Mouse (Mus musculus): ENCODE measurements around the gene Kank1. TPM values are rescaled to one million over a fixed set of nuclear protein-coding genes. Genes with fewer than 3 reads are reported as not detected.

The Kank1 gene
- polyA plus RNA-seq, 1 experiment from 2014 or later, result 12.2 TPM

- DNase-seq (ENCODE audit: low spot score) (no peak), ATAC-seq (ENCODE audit: low FRiP score) (no peak)
- Histone ChIP-seq H3K4me1 (replicated peaks; ENCODE audit: control insufficient read depth, insufficient read depth, low read length) (no peaks in the 10 kb centered on the region), H3K4me2 (replicated peaks) (no peak overlapping the region), H3K36me3 (replicated peaks; ENCODE audit: control insufficient read depth, insufficient read depth) (no peaks in the 10 kb centered on the region), H3K4me3 (replicated peaks; ENCODE audit: low read length) (no peak overlapping the region), H3K27me3 (ENCODE audit: control insufficient read depth, insufficient read depth, low read length) (no peaks in the 10 kb centered on the region), H3K27ac (no peak overlapping the region), H3K9ac (no peak overlapping the region), H3K9me3 (ENCODE audit: control insufficient read depth, low read length) (no peaks in the 10 kb centered on the region)
- 93% methylated on average over 14 of the region's 14 CpGs for whole genome bisulfite sequencing
These were observed 11.2 kb downstream of the Kank1 start for GRCm38 (mm10) chr19:25247858-25248552.

- H3K36me3 ChIP-seq (replicated peaks; ENCODE audit: control insufficient read depth, insufficient read depth), result no peaks in the 10 kb centered on the region
- H3K4me3 ChIP-seq (replicated peaks; ENCODE audit: low read length), result no peak overlapping the region
- H3K27ac ChIP-seq, result no peak overlapping the region
- 27% methylated on average over 13 of the region's 13 CpGs for WGBS
- H3K27me3 ChIP-seq (ENCODE audit: control insufficient read depth, insufficient read depth, low read length), result no peaks in the 10 kb centered on the region
- H3K9me3 ChIP-seq (ENCODE audit: control insufficient read depth, low read length), result no peaks in the 10 kb centered on the region
- DNase-seq (ENCODE audit: low spot score) (no peak), ATAC-seq (ENCODE audit: low FRiP score) (no peak)
- no peak overlapping the region for H3K9ac ChIP-seq
- H3K4me1 ChIP-seq (replicated peaks; ENCODE audit: control insufficient read depth, insufficient read depth, low read length), result no peaks in the 10 kb centered on the region
- no peak overlapping the region; the same call in 1 of the 2 replicates for H3K4me2 ChIP-seq (replicated peaks)
These were observed 12.5 kb downstream of the Kank1 start for GRCm38 (mm10) chr19:25249230-25249629.

- 82% methylated on average over 3 of the region's 3 CpGs for WGBS
- no peak overlapping the region for H3K27ac ChIP-seq
- no peaks in the 10 kb centered on the region for H3K4me1 ChIP-seq (replicated peaks; ENCODE audit: control insufficient read depth, insufficient read depth, low read length)
- H3K9me3 ChIP-seq (ENCODE audit: control insufficient read depth, low read length), result no peaks in the 10 kb centered on the region
- no peak overlapping the region for H3K4me3 ChIP-seq (replicated peaks; ENCODE audit: low read length)
- ATAC-seq (ENCODE audit: low FRiP score) (no peak), DNase-seq (ENCODE audit: low spot score) (no peak)
- H3K36me3 ChIP-seq (replicated peaks; ENCODE audit: control insufficient read depth, insufficient read depth), result no peaks in the 10 kb centered on the region
- no peaks in the 10 kb centered on the region for H3K27me3 ChIP-seq (ENCODE audit: control insufficient read depth, insufficient read depth, low read length)
- H3K4me2 ChIP-seq (replicated peaks), result no peak overlapping the region
- no peak overlapping the region for H3K9ac ChIP-seq
These were observed 14.9 kb downstream of the Kank1 start for GRCm38 (mm10) chr19:25251610-25252140.

GRCm38 (mm10) chr19:25253198-25253597 lies 16.4 kb downstream of the Kank1 start:
- H3K4me2 ChIP-seq (replicated peaks), result no peak overlapping the region
- 93% methylated on average over 6 of the region's 6 CpGs for WGBS
- H3K9ac ChIP-seq, result no peak overlapping the region
- H3K36me3 ChIP-seq (replicated peaks; ENCODE audit: control insufficient read depth, insufficient read depth), result no peaks in the 10 kb centered on the region
- H3K4me1 ChIP-seq (replicated peaks; ENCODE audit: control insufficient read depth, insufficient read depth, low read length), result no peaks in the 10 kb centered on the region
- H3K4me3 ChIP-seq (replicated peaks; ENCODE audit: low read length), result no peak overlapping the region
- no peak for ATAC-seq (ENCODE audit: low FRiP score)
- no peak overlapping the region for H3K27ac ChIP-seq
- no peaks in the 10 kb centered on the region for H3K9me3 ChIP-seq (ENCODE audit: control insufficient read depth, low read length)
- DNase-seq (ENCODE audit: low spot score), result no peak
- no peaks in the 10 kb centered on the region for H3K27me3 ChIP-seq (ENCODE audit: control insufficient read depth, insufficient read depth, low read length)

- Histone ChIP-seq H3K27ac (no peak overlapping the region), H3K4me3 (replicated peaks; ENCODE audit: low read length) (no peak overlapping the region), H3K4me2 (replicated peaks) (no peak overlapping the region), H3K36me3 (replicated peaks; ENCODE audit: control insufficient read depth, insufficient read depth) (no peaks in the 10 kb centered on the region), H3K4me1 (replicated peaks; ENCODE audit: control insufficient read depth, insufficient read depth, low read length) (no peaks in the 10 kb centered on the region), H3K27me3 (ENCODE audit: control insufficient read depth, insufficient read depth, low read length) (no peaks in the 10 kb centered on the region), H3K9me3 (ENCODE audit: control insufficient read depth, low read length) (no peaks in the 10 kb centered on the region), H3K9ac (no peak overlapping the region)
- ATAC-seq (ENCODE audit: low FRiP score) (no peak), DNase-seq (ENCODE audit: low spot score) (no peak)
- 99% methylated on average over 3 of the region's 3 CpGs for WGBS
These were observed 16.9 kb downstream of the Kank1 start for GRCm38 (mm10) chr19:25253628-25254027.

- WGBS, result 88% methylated on average over 6 of the region's 6 CpGs
- Histone ChIP-seq H3K4me3 (replicated peaks; ENCODE audit: low read length) (no peak overlapping the region), H3K36me3 (replicated peaks; ENCODE audit: control insufficient read depth, insufficient read depth) (no peaks in the 10 kb centered on the region)
These were observed 21.5 kb downstream of the Kank1 start for GRCm38 (mm10) chr19:25258321-25258720.

GRCm38 (mm10) chr19:25266181-25266580 lies 29.4 kb downstream of the Kank1 start:
- Histone ChIP-seq H3K4me1 (replicated peaks; ENCODE audit: control insufficient read depth, insufficient read depth, low read length) (0 out of 2 replicates have a peak, but pooled peaks cover 3% of the 10 kb centered on the region), H3K36me3 (replicated peaks; ENCODE audit: control insufficient read depth, insufficient read depth) (no peaks in the 10 kb centered on the region), H3K27me3 (ENCODE audit: control insufficient read depth, insufficient read depth, low read length) (no peaks in the 10 kb centered on the region), H3K27ac (no peak overlapping the region), H3K9ac (no peak overlapping the region), H3K4me2 (replicated peaks) (no peak overlapping the region), H3K9me3 (ENCODE audit: control insufficient read depth, low read length) (no peaks in the 10 kb centered on the region), H3K4me3 (replicated peaks; ENCODE audit: low read length) (no peak overlapping the region)
- WGBS, result 51% methylated on average over 9 of the region's 9 CpGs
- ATAC-seq (ENCODE audit: low FRiP score), result no peak
- DNase-seq (ENCODE audit: low spot score), result no peak

More at GRCm38 (mm10) chr19:25258321-25258720, 21.5 kb downstream of the Kank1 start:
- Histone ChIP-seq H3K4me2 (replicated peaks) (no peak overlapping the region), H3K9ac (no peak overlapping the region), H3K27me3 (ENCODE audit: control insufficient read depth, insufficient read depth, low read length) (no peaks in the 10 kb centered on the region), H3K27ac (no peak overlapping the region), H3K4me1 (replicated peaks; ENCODE audit: control insufficient read depth, insufficient read depth, low read length) (no peaks in the 10 kb centered on the region), H3K9me3 (ENCODE audit: control insufficient read depth, low read length) (no peaks in the 10 kb centered on the region)
- no peak for ATAC-seq (ENCODE audit: low FRiP score)
- no peak for DNase-seq (ENCODE audit: low spot score)

GRCm38 (mm10) chr19:25267247-25267646 lies 30.5 kb downstream of the Kank1 start:
- Histone ChIP-seq H3K4me2 (replicated peaks) (no peak overlapping the region), H3K9ac (no peak overlapping the region), H3K9me3 (ENCODE audit: control insufficient read depth, low read length) (no peaks in the 10 kb centered on the region), H3K27me3 (ENCODE audit: control insufficient read depth, insufficient read depth, low read length) (no peaks in the 10 kb centered on the region), H3K27ac (no peak overlapping the region), H3K4me3 (replicated peaks; ENCODE audit: low read length) (no peak overlapping the region), H3K4me1 (replicated peaks; ENCODE audit: control insufficient read depth, insufficient read depth, low read length) (0 out of 2 replicates have a peak, but pooled peaks cover 3% of the 10 kb centered on the region), H3K36me3 (replicated peaks; ENCODE audit: control insufficient read depth, insufficient read depth) (no peaks in the 10 kb centered on the region)
- ATAC-seq (ENCODE audit: low FRiP score) (no peak), DNase-seq (ENCODE audit: low spot score) (no peak)
- 33% methylated on average over 6 of the region's 6 CpGs for WGBS

- Histone ChIP-seq H3K4me1 (replicated peaks; ENCODE audit: control insufficient read depth, insufficient read depth, low read length) (0 out of 2 replicates have a peak, but pooled peaks cover 3% of the 10 kb centered on the region), H3K36me3 (replicated peaks; ENCODE audit: control insufficient read depth, insufficient read depth) (no peaks in the 10 kb centered on the region), H3K4me2 (replicated peaks) (no peak overlapping the region), H3K27ac (no peak overlapping the region), H3K4me3 (replicated peaks; ENCODE audit: low read length) (no peak overlapping the region), H3K9me3 (ENCODE audit: control insufficient read depth, low read length) (no peaks in the 10 kb centered on the region), H3K27me3 (ENCODE audit: control insufficient read depth, insufficient read depth, low read length) (no peaks in the 10 kb centered on the region), H3K9ac (no peak overlapping the region)
- no peak; the same call in 1 of the 2 replicates for ATAC-seq (ENCODE audit: low FRiP score)
- WGBS, result 73% methylated on average over 6 of the region's 6 CpGs
- DNase-seq (ENCODE audit: low spot score), result peak; percentile 48
These were observed 31.8 kb downstream of the Kank1 start for GRCm38 (mm10) chr19:25268532-25268931.

Data from hindbrain, embryonic 14.5 days (tissue).